Mouse (Mus musculus) erythroblast, embryonic 14.5 days (primary cell): ENCODE data around the gene Slc25a42.

Experiments
- GATA1 ChIP-seq: IDR thresholded peaks from 2 replicates; pipeline ENCODE4 v1.6.1; 2012; ENCODE audit warnings: low read length, inconsistent platforms, mixed read lengths
- TAL1 ChIP-seq: IDR thresholded peaks from 3 replicates; pipeline ENCODE4 v1.6.1; 2012; ENCODE audit warnings: low read length, inconsistent platforms, mixed read lengths

DNA sequence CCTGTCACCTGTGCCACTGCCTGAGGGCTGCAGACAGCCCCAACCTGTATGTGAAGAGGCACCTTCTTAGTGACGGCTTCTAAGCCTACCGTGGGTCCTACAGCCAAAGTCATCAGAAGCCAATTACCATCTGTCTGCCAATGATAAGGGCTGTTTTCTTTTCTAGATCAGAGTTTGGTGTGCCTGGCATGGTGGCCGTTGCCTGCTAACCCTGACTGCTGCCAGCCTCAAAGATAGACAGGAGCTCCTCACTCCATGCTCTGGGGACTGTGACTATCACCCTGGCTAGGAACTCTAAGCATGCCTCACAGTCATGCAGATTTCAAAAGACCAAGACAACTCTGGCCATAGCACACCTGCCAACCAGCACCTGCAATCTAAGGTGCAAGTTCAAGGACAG, 10.7 kb downstream of the Slc25a42 start:
- peak; percentile 92 for TF ChIP-seq GATA1
- peak; percentile 93 for TF ChIP-seq TAL1
